In genomic region chr2:92391116-92391515, GRCm38 (mm10) we compare ENCODE assay signal across 1 mouse cellular context.
TF ChIP-seq lines count a peak whose summit lies in the region.

No protein-coding gene starts in this region.

TF ChIP-seq in CH12.LX, 34 proteins besides CTCF, POLR2A, EP300 and RAD21 (continued from another document):
- TF ChIP-seq PAX5 (IDR thresholded peaks at IDR 0.05; ENCODE audit: low read length) (no peak), MYC (IDR thresholded peaks at IDR 0.05; ENCODE audit: low read depth, low read length) (no peak), ELF1 (IDR thresholded peaks at IDR 0.05; ENCODE audit: low read depth, low read length) (no peak), ZMIZ1 (IDR thresholded peaks at IDR 0.05; ENCODE audit: low read depth, low read length) (no peak)
